Mouse (Mus musculus): ENCODE data around the gene Srsf10. TPM values are rescaled to one million over a fixed set of nuclear protein-coding genes. Genes with fewer than 3 reads are reported as not detected.

Srsf10 gene
- polyA plus RNA-seq, 1 experiment from 2014 or later = 157 TPM

DNA sequence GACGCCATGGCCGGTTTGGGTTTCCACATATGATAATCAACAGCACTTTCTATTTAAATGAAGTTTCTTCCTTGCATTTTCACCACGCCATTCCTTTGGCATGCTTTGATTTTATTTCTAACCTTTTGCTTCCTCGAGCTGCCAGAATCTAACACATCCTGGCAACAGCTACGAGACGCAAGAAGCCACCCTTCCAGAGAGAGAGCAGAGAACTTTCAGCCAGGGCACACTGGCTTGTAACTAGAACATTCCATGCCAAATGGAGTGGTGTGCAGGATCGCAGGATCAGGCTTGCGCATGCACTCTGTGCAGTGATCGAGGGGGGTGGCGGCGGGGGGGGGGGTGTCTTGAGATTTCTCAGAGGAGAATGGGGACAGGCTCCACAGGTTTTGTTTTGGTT lies 23.5 kb upstream of the Srsf10 start:
- no peak overlapping the region for H3K27ac ChIP-seq (ENCODE audit: low read length)
- H3K4me1 ChIP-seq (ENCODE audit: control insufficient read depth, insufficient read depth, low read length) = peaks cover 17% of the 10 kb centered on the region; the same call in 1 of the 2 replicates
- no peak overlapping the region for H3K9ac ChIP-seq (ENCODE audit: low read depth, low read length)
- no peak for ATAC-seq
- 72% methylated on average over 11 of the region's 11 CpGs for WGBS
- no peaks in the 10 kb centered on the region for H3K36me3 ChIP-seq (ENCODE audit: control insufficient read depth, insufficient read depth, low read length)
- H3K27me3 ChIP-seq (replicated peaks; ENCODE audit: control insufficient read depth, insufficient read depth, low read length) = no peaks in the 10 kb centered on the region
- H3K9me3 ChIP-seq (ENCODE audit: control insufficient read depth, low read length) = no peaks in the 10 kb centered on the region
- H3K4me3 ChIP-seq (ENCODE audit: low read length) = no peak overlapping the region
- H3K4me2 ChIP-seq (ENCODE audit: low read depth, low read length) = no peak overlapping the region

- Histone ChIP-seq H3K27ac (ENCODE audit: low read length) (no peak overlapping the region), H3K4me1 (ENCODE audit: control insufficient read depth, insufficient read depth, low read length) (peaks cover 14% of the 10 kb centered on the region; the same call in 1 of the 2 replicates), H3K9me3 (ENCODE audit: control insufficient read depth, low read length) (no peaks in the 10 kb centered on the region), H3K27me3 (replicated peaks; ENCODE audit: control insufficient read depth, insufficient read depth, low read length) (no peaks in the 10 kb centered on the region), H3K4me2 (ENCODE audit: low read depth, low read length) (no peak overlapping the region), H3K4me3 (ENCODE audit: low read length) (no peak overlapping the region), H3K9ac (ENCODE audit: low read depth, low read length) (no peak overlapping the region), H3K36me3 (ENCODE audit: control insufficient read depth, insufficient read depth, low read length) (no peaks in the 10 kb centered on the region)
- ATAC-seq = no peak
- WGBS = 47% methylated on average over 12 of the region's 12 CpGs
Measured at GRCm38 (mm10) chr4:135833301-135834123, 22.0 kb upstream of the Srsf10 start.

GRCm38 (mm10) chr4:135834124-135834717 lies 21.3 kb upstream of the Srsf10 start:
- WGBS = 83% methylated on average over 8 of the region's 8 CpGs
- peaks cover 9% of the 10 kb centered on the region; the same call in 1 of the 2 replicates for H3K4me1 ChIP-seq (ENCODE audit: control insufficient read depth, insufficient read depth, low read length)
- no peak overlapping the region for H3K4me3 ChIP-seq (ENCODE audit: low read length)
- H3K4me2 ChIP-seq (ENCODE audit: low read depth, low read length) = no peak overlapping the region
- H3K36me3 ChIP-seq (ENCODE audit: control insufficient read depth, insufficient read depth, low read length) = no peaks in the 10 kb centered on the region
- H3K27ac ChIP-seq (ENCODE audit: low read length) = no peak overlapping the region
- no peaks in the 10 kb centered on the region for H3K27me3 ChIP-seq (replicated peaks; ENCODE audit: control insufficient read depth, insufficient read depth, low read length)
- no peak for ATAC-seq
- H3K9ac ChIP-seq (ENCODE audit: low read depth, low read length) = no peak overlapping the region
- no peaks in the 10 kb centered on the region for H3K9me3 ChIP-seq (ENCODE audit: control insufficient read depth, low read length)

- Histone ChIP-seq H3K4me2 (ENCODE audit: low read depth, low read length) (no peak overlapping the region), H3K4me1 (ENCODE audit: control insufficient read depth, insufficient read depth, low read length) (no peaks in the 10 kb centered on the region), H3K4me3 (ENCODE audit: low read length) (no peak overlapping the region), H3K9me3 (ENCODE audit: control insufficient read depth, low read length) (no peaks in the 10 kb centered on the region), H3K27ac (ENCODE audit: low read length) (no peak overlapping the region), H3K27me3 (replicated peaks; ENCODE audit: control insufficient read depth, insufficient read depth, low read length) (no peaks in the 10 kb centered on the region), H3K36me3 (ENCODE audit: control insufficient read depth, insufficient read depth, low read length) (no peaks in the 10 kb centered on the region), H3K9ac (ENCODE audit: low read depth, low read length) (no peak overlapping the region)
- no peak for ATAC-seq
- 73% methylated on average over 3 of the region's 3 CpGs for WGBS
Measured at GRCm38 (mm10) chr4:135838925-135839292, 16.6 kb upstream of the Srsf10 start.

DNA sequence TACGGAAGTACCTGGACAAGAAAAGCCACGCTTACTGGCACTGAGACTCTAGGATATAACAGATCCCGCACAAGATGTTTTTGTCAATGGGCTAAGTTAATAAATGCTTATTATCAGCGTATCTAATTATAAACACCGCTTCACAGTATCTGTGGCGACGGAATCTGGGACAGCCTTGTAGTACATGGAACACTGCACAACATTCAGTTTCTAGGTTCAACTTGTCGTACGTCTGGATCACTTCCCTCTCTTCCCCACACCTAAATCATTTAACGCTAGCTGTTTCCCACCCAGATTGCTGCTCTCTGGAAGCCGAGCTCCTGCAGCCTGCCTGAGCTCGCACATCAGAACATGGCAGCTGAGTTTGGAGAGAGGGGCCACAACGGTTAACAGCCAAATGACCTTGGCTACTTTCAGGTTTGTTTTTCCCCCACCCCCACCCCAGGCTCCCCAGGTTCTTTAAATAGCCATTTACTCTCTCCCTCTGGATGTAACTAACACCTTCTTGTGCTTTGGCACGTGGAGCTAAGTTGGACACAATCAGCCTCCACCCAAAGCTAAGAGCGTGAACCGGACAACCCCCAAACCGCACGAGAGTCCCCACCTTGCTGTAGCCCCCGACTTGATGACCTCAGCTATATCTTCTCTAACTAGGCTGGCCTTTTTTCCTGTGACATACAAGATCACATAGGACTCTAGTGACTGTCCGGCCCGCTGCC lies 16.1 kb upstream of the Srsf10 start:
- Histone ChIP-seq H3K4me3 (ENCODE audit: low read length) (no peak overlapping the region), H3K9ac (ENCODE audit: low read depth, low read length) (no peak overlapping the region), H3K27ac (ENCODE audit: low read length) (no peak overlapping the region), H3K36me3 (ENCODE audit: control insufficient read depth, insufficient read depth, low read length) (no peaks in the 10 kb centered on the region), H3K4me2 (ENCODE audit: low read depth, low read length) (no peak overlapping the region), H3K27me3 (replicated peaks; ENCODE audit: control insufficient read depth, insufficient read depth, low read length) (no peaks in the 10 kb centered on the region), H3K9me3 (ENCODE audit: control insufficient read depth, low read length) (no peaks in the 10 kb centered on the region), H3K4me1 (ENCODE audit: control insufficient read depth, insufficient read depth, low read length) (no peaks in the 10 kb centered on the region)
- no peak for ATAC-seq
- WGBS = 68% methylated on average over 21 of the region's 21 CpGs

DNA sequence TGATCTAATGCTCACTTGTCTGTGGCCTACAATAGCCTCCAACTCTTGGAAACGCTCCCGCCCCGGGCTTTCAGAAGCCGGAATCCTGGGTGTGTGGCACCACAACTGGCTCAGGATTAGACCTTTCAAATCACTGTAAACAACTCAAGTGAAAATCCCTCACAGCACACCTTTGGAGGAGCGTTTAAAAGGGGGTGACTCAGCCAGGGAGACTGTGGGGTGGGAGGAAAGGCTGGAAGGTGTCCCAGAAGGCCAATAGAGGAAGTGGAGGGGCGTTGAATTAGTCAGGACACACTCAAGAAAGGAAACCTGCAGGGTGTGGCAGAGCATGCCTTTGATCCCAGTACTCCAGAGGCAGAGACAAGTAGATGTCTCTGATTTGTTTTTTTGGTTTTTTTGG lies 11.1 kb upstream of the Srsf10 start:
- no peak overlapping the region for H3K4me2 ChIP-seq (ENCODE audit: low read depth, low read length)
- H3K27me3 ChIP-seq (replicated peaks; ENCODE audit: control insufficient read depth, insufficient read depth, low read length) = no peaks in the 10 kb centered on the region
- no peak overlapping the region for H3K9ac ChIP-seq (ENCODE audit: low read depth, low read length)
- H3K9me3 ChIP-seq (ENCODE audit: control insufficient read depth, low read length) = 0 out of 2 replicates have a peak, but pooled peaks cover 4% of the 10 kb centered on the region
- H3K4me1 ChIP-seq (ENCODE audit: control insufficient read depth, insufficient read depth, low read length) = no peaks in the 10 kb centered on the region
- 78% methylated on average over 6 of the region's 6 CpGs for WGBS
- H3K4me3 ChIP-seq (ENCODE audit: low read length) = no peak overlapping the region
- H3K36me3 ChIP-seq (ENCODE audit: control insufficient read depth, insufficient read depth, low read length) = no peaks in the 10 kb centered on the region
- H3K27ac ChIP-seq (ENCODE audit: low read length) = no peak overlapping the region
- no peak for ATAC-seq

- H3K4me2 ChIP-seq (ENCODE audit: low read depth, low read length) = no peak overlapping the region
- H3K36me3 ChIP-seq (ENCODE audit: control insufficient read depth, insufficient read depth, low read length) = no peaks in the 10 kb centered on the region
- no peak overlapping the region for H3K4me3 ChIP-seq (ENCODE audit: low read length)
- H3K4me1 ChIP-seq (ENCODE audit: control insufficient read depth, insufficient read depth, low read length) = 0 out of 2 replicates have a peak, but pooled peaks cover 3% of the 10 kb centered on the region
- H3K9ac ChIP-seq (ENCODE audit: low read depth, low read length) = no peak overlapping the region; the same call in 1 of the 2 replicates
- H3K9me3 ChIP-seq (ENCODE audit: control insufficient read depth, low read length) = 0 out of 2 replicates have a peak, but pooled peaks cover 4% of the 10 kb centered on the region
- H3K27ac ChIP-seq (ENCODE audit: low read length) = no peak overlapping the region
- no peak for ATAC-seq
- 62% methylated on average over 5 of the region's 5 CpGs for WGBS
- no peaks in the 10 kb centered on the region for H3K27me3 ChIP-seq (replicated peaks; ENCODE audit: control insufficient read depth, insufficient read depth, low read length)
Measured at GRCm38 (mm10) chr4:135847581-135847980, 8.0 kb upstream of the Srsf10 start.

- 42% methylated on average over 13 of the region's 13 CpGs for WGBS
- no peaks in the 10 kb centered on the region for H3K27me3 ChIP-seq (replicated peaks; ENCODE audit: control insufficient read depth, insufficient read depth, low read length)
- no peak overlapping the region for H3K4me3 ChIP-seq (ENCODE audit: low read length)
- peaks cover 11% of the 10 kb centered on the region; the same call in 1 of the 2 replicates for H3K4me1 ChIP-seq (ENCODE audit: control insufficient read depth, insufficient read depth, low read length)
- H3K36me3 ChIP-seq (ENCODE audit: control insufficient read depth, insufficient read depth, low read length) = no peaks in the 10 kb centered on the region
- H3K9ac ChIP-seq (ENCODE audit: low read depth, low read length) = no peak overlapping the region
- no peak overlapping the region for H3K27ac ChIP-seq (ENCODE audit: low read length)
- no peak for ATAC-seq
- H3K4me2 ChIP-seq (ENCODE audit: low read depth, low read length) = no peak overlapping the region
- no peaks in the 10 kb centered on the region for H3K9me3 ChIP-seq (ENCODE audit: control insufficient read depth, low read length)
Measured at GRCm38 (mm10) chr4:135850411-135851095, 5.0 kb upstream of the Srsf10 start.

DNA sequence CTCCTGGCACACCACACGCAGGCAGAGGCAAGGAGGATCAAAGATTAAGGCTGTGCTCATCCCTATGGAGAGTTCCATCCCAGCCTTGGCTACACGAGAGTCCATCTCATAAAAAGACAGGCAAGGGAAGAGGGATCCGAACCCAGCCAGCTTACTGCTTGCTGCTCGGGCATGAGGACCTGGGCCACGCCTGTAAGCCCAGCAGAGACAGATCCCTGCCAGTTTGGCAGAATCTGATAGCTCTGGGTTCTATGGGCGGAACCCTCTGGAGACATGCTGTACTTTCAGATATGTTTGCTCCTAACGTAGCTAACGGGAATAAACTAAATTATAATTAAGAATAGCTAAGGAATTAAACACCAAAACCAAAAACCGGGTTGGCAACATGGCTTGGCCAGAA lies 3.6 kb upstream of the Srsf10 start:
- Histone ChIP-seq H3K9me3 (ENCODE audit: control insufficient read depth, low read length) (no peaks in the 10 kb centered on the region), H3K27ac (ENCODE audit: low read length) (no peak overlapping the region), H3K36me3 (ENCODE audit: control insufficient read depth, insufficient read depth, low read length) (no peaks in the 10 kb centered on the region), H3K4me2 (ENCODE audit: low read depth, low read length) (no peak overlapping the region), H3K4me1 (ENCODE audit: control insufficient read depth, insufficient read depth, low read length) (peaks cover 11% of the 10 kb centered on the region; the same call in 1 of the 2 replicates), H3K27me3 (replicated peaks; ENCODE audit: control insufficient read depth, insufficient read depth, low read length) (no peaks in the 10 kb centered on the region), H3K9ac (ENCODE audit: low read depth, low read length) (no peak overlapping the region), H3K4me3 (ENCODE audit: low read length) (no peak overlapping the region)
- WGBS = 89% methylated on average over 9 of the region's 9 CpGs
- no peak for ATAC-seq
